In genomic region chr6:24322371-24322770, GRCm38 (mm10) we compare ENCODE assay signal across 19 mouse cellular contexts.
"Had no signal": no experiment of that assay in that cellular context is flagged by ENCODE, and none has a peak within 500 bp of the region (broad histone marks: within the 10 kb centered on the region; RNA-seq: fewer than 3 reads in every experiment).

No protein-coding gene starts in this region.

- H3K9me3 ChIP-seq: liver, embryonic 12.5 days; liver, embryonic 15.5 days; lung, embryonic 15.5 days; megakaryocyte, embryonic 14.5 days; midbrain, embryonic 10.5 days; midbrain, embryonic 13.5 days had no signal

- H3K4me1 ChIP-seq: liver, embryonic 12.5 days; liver, embryonic 15.5 days; lung, embryonic 15.5 days; megakaryocyte, embryonic 14.5 days; midbrain, embryonic 10.5 days; midbrain, embryonic 13.5 days had no signal

- H3K27me3 ChIP-seq: liver, embryonic 12.5 days; liver, embryonic 15.5 days; lung, embryonic 15.5 days; megakaryocyte, embryonic 14.5 days; midbrain, embryonic 13.5 days had no signal

- H3K27ac ChIP-seq: left cerebral cortex, adult 2 months; liver, embryonic 12.5 days; liver, embryonic 15.5 days; lung, embryonic 15.5 days; midbrain, embryonic 10.5 days; midbrain, embryonic 13.5 days; stomach, postnatal 0 days had no signal

- DNase-seq: layer of hippocampus, postnatal 36 days; lung, adult 18-20 months; lung, postnatal 10 days; lung, postnatal 36 days; thymus, adult 2 months; thymus, postnatal 14 days; thymus, postnatal 4 days had no signal

- H3K9ac ChIP-seq: liver, embryonic 12.5 days; liver, embryonic 15.5 days; lung, embryonic 15.5 days; midbrain, embryonic 13.5 days had no signal

- ATAC-seq: hindbrain, embryonic 16.5 days; intestine, postnatal 0 days; liver, embryonic 12.5 days; midbrain, embryonic 13.5 days; midbrain, embryonic 16.5 days had no signal

- H3K4me2 ChIP-seq: liver, embryonic 12.5 days; liver, embryonic 15.5 days; lung, embryonic 15.5 days; midbrain, embryonic 13.5 days had no signal

- H3K4me3 ChIP-seq: left cerebral cortex, adult 2 months; liver, embryonic 12.5 days; liver, embryonic 15.5 days; lung, embryonic 15.5 days; megakaryocyte, embryonic 14.5 days; midbrain, embryonic 10.5 days; midbrain, embryonic 13.5 days; myocyte had no signal

- H3K36me3 ChIP-seq: liver, embryonic 12.5 days; liver, embryonic 15.5 days; lung, embryonic 15.5 days; midbrain, embryonic 10.5 days; midbrain, embryonic 13.5 days had no signal
